Mouse (Mus musculus): Measurements from ENCODE around the gene Olfr1443. TPM values are rescaled to one million over a fixed set of nuclear protein-coding genes. Genes with fewer than 3 reads are reported as not detected.
"Not testable (repeated sequence)": the region's sequence is repeated elsewhere in the genome, so short reads cannot be mapped to it uniquely, and the experiment has no call there.

The Olfr1443 gene
- not detected in 2 replicates for polyA plus RNA-seq (2016; fragmentation: Nextera tagmentation; extraction: Ambion mirVana)

DNA sequence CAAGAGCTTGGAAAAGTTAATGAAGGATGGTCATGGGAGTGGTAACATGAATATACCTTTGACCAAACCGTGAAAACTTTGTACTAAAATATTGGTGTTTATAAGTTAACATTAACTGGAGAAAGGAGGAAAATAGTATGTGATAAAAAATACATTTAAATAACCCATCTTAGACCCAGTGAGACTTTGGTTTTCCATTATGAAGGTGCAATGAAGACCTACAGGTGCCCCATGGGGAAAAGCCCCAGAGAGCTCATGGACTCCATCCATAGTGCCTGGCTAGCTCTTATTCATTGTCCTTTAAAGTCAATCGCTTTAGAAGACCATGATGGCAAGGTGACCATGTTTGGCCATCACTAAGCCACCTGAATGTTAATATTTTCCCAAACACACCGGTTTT is at the start of gene Olfr1443:
Gene Olfr1443 (plus strand): TSS at position 301 of the 400 bp plus-strand sequence.
- Histone ChIP-seq H3K4me2 (no peak within 1 kb of the TSS), H3K9ac (no peak within 1 kb of the TSS), H3K27ac (no peak within 1 kb of the TSS), H3K36me3 (no peaks in the 10 kb centered on the region), H3K27me3 (replicated peaks) (no peaks in the 10 kb centered on the region), H3K9me3 (replicated peaks) (no peaks in the 10 kb centered on the region), H3K4me3 (no peak within 1 kb of the TSS), H3K4me1 (no peaks in the 10 kb centered on the region)
- no peak for ATAC-seq
- WGBS (ENCODE audit: insufficient replicate concordance): 45% methylated on average over 3 of the region's 3 CpGs

DNA sequence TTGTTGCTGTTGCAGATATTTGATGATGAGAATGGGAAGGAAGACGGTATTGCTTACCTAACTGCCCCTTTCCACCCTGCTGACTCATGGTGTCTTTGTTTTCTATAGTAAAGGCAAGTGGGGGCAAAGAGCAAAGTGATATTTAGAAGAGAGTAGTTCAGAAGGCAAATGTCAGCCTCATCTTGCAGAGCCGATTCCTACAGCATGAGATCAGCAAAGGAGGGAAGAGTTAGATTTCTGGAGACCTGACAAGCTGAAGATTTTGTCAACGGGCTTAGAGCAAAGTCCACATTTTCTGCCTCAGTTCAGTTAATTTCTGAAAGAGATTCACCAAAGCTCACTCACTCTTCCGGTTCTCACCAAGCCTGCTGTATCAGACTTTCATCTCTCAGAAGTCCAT is 44.7 kb upstream of the Olfr1443 start, which contains the start of gene Glyat:
Gene Glyat (plus strand): TSS at position 133 of the 400 bp plus-strand sequence.
- Histone ChIP-seq H3K4me3 (no peak within 1 kb of the TSS), H3K9me3 (replicated peaks) (no peaks in the 10 kb centered on the region), H3K27me3 (replicated peaks) (no peaks in the 10 kb centered on the region), H3K4me1 (no peaks in the 10 kb centered on the region), H3K9ac (no peak within 1 kb of the TSS), H3K36me3 (no peaks in the 10 kb centered on the region), H3K27ac (no peak within 1 kb of the TSS), H3K4me2 (no peak within 1 kb of the TSS)
- 51% methylated on average over 4 of the region's 4 CpGs for WGBS (ENCODE audit: insufficient replicate concordance)
- ATAC-seq: no peak

DNA sequence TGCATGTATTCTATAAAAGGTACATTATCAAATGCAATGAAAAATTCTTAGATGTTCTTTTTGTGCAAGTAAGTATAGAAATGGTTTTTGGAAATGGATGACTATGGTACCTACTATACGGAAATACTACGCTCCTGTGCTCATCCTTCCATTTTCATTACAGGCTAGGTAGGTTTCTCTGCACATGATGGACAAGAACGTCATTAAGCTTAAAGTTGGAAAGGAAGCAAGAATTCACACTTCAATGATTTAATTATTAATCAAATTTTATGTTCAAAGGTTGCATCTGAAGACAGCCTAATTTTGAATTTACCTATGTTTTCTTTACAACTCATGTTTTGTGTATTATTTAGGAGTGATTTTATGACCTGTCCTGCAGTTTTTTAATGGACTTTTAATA is 43.7 kb upstream of the Olfr1443 start:
- no peak overlapping the region for H3K9ac ChIP-seq
- H3K36me3 ChIP-seq: no peaks in the 10 kb centered on the region
- no peak overlapping the region for H3K27ac ChIP-seq
- H3K27me3 ChIP-seq (replicated peaks): no peaks in the 10 kb centered on the region
- no peak for ATAC-seq
- WGBS (ENCODE audit: insufficient replicate concordance): 65% methylated on average over 3 of the region's 3 CpGs
- H3K4me2 ChIP-seq: no peak overlapping the region
- no peaks in the 10 kb centered on the region for H3K4me1 ChIP-seq
- H3K4me3 ChIP-seq: no peak overlapping the region
- no peaks in the 10 kb centered on the region for H3K9me3 ChIP-seq (replicated peaks)

- H3K4me2 ChIP-seq: no peak overlapping the region
- no peak overlapping the region for H3K4me3 ChIP-seq
- no peaks in the 10 kb centered on the region for H3K4me1 ChIP-seq
- WGBS (ENCODE audit: insufficient replicate concordance): 71% methylated on average over 4 of the region's 4 CpGs
- H3K36me3 ChIP-seq: no peaks in the 10 kb centered on the region
- no peak overlapping the region for H3K27ac ChIP-seq
- no peaks in the 10 kb centered on the region for H3K9me3 ChIP-seq (replicated peaks)
- no peaks in the 10 kb centered on the region for H3K27me3 ChIP-seq (replicated peaks)
- no peak overlapping the region for H3K9ac ChIP-seq
- ATAC-seq: no peak
These were observed 42.9 kb upstream of the Olfr1443 start for GRCm38 (mm10) chr19:12634963-12635362.

- Histone ChIP-seq H3K9ac (no peak overlapping the region), H3K4me2 (no peak overlapping the region), H3K36me3 (no peaks in the 10 kb centered on the region), H3K4me3 (no peak overlapping the region), H3K9me3 (replicated peaks) (no peaks in the 10 kb centered on the region), H3K27me3 (replicated peaks) (no peaks in the 10 kb centered on the region), H3K27ac (no peak overlapping the region), H3K4me1 (no peaks in the 10 kb centered on the region)
- WGBS (ENCODE audit: insufficient replicate concordance): 58% methylated on average over 3 of the region's 3 CpGs
- no peak for ATAC-seq
These were observed 41.0 kb upstream of the Olfr1443 start for GRCm38 (mm10) chr19:12636863-12637262.

GRCm38 (mm10) chr19:12638049-12638448 is 39.9 kb upstream of the Olfr1443 start:
- no peak overlapping the region for H3K27ac ChIP-seq
- no peaks in the 10 kb centered on the region for H3K36me3 ChIP-seq
- H3K4me2 ChIP-seq: no peak overlapping the region
- H3K4me1 ChIP-seq: no peaks in the 10 kb centered on the region
- H3K4me3 ChIP-seq: no peak overlapping the region
- H3K9me3 ChIP-seq (replicated peaks): no peaks in the 10 kb centered on the region
- H3K9ac ChIP-seq: no peak overlapping the region
- no peak for ATAC-seq
- no peaks in the 10 kb centered on the region for H3K27me3 ChIP-seq (replicated peaks)
- WGBS (ENCODE audit: insufficient replicate concordance): 60% methylated on average over 1 of the region's 1 CpGs

DNA sequence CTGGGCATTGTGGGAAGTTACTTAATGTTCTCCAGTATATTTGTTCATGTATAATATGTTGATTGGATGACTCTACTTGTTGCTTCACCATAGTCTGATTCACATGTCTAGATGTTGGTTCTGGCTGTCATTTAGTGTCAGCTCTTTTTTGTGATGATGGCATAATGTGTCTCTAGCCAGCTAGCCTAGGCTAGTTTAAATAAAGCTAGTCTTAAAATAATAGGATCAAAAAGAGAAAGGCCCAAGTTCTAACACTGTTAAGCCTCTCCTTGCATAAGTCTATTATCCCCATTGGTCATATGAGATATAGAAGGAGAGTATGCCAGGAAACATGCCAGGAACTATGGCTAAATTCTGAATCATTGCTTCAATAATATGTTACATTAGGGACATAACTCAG is 28.4 kb upstream of the Olfr1443 start:
- H3K9me3 ChIP-seq (replicated peaks): no peaks in the 10 kb centered on the region
- no peak overlapping the region for H3K4me2 ChIP-seq
- no peaks in the 10 kb centered on the region for H3K36me3 ChIP-seq
- no peak overlapping the region for H3K27ac ChIP-seq
- H3K9ac ChIP-seq: no peak overlapping the region
- H3K4me1 ChIP-seq: no peaks in the 10 kb centered on the region
- H3K27me3 ChIP-seq (replicated peaks): no peaks in the 10 kb centered on the region
- no peak overlapping the region for H3K4me3 ChIP-seq
- no peak for ATAC-seq

DNA sequence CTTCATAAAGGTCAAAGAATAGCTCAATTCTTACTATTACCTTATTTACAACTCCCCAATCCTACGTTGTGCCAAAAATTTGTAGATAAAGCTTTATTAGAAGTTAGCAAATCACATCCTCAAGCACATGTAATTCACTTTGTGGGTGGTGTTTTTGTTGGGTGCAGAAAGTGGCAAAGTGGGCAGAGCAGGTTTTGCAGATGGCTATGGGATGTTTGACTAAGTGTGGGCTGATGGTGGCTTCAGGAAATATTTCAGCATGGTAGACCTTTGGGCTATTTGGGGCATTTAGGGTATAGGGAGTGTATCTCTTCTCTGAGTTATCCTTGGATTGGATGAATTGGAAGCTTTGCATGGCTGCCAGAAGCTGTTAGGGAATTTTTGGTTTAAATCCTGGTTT is 11.8 kb upstream of the Olfr1443 start:
- no peak overlapping the region for H3K4me3 ChIP-seq
- H3K9ac ChIP-seq: no peak overlapping the region
- no peak overlapping the region for H3K4me2 ChIP-seq
- no peaks in the 10 kb centered on the region for H3K36me3 ChIP-seq
- no peak overlapping the region for H3K27ac ChIP-seq
- WGBS (ENCODE audit: insufficient replicate concordance): 62% methylated on average over 1 of the region's 1 CpGs
- peaks cover 13% of the 10 kb centered on the region; the same call in 1 of the 2 replicates for H3K9me3 ChIP-seq (replicated peaks)
- ATAC-seq: no peak
- no peaks in the 10 kb centered on the region for H3K27me3 ChIP-seq (replicated peaks)
- H3K4me1 ChIP-seq: no peaks in the 10 kb centered on the region

DNA sequence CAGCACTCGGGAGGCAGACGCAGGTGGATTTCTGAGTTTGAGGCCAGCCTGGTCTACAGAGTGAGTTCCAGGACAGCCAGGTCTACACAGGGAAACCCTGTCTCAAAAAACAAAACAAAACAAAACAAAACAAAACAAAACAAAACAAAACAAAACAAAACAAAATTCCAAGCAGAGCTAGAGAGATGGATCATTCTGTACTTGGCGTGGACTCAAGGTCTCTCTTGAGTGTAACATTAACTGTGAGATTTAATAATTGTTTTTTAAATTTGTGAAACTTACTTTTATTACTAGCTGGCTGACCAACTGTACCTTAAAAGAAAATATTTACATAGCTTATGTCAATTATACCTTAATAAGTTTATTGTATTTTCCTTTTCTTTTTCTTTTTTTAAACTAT is 9.3 kb upstream of the Olfr1443 start:
- not testable (repeated sequence) for H3K4me2 ChIP-seq; H3K36me3 ChIP-seq; H3K9ac ChIP-seq; H3K9me3 ChIP-seq (replicated peaks); H3K4me1 ChIP-seq; H3K27me3 ChIP-seq (replicated peaks); H3K27ac ChIP-seq; H3K4me3 ChIP-seq; ATAC-seq
- 68% methylated on average over 3 of the region's 3 CpGs for WGBS (ENCODE audit: insufficient replicate concordance)

GRCm38 (mm10) chr19:12670139-12670538 is 7.8 kb upstream of the Olfr1443 start, which contains the start of gene Olfr1442:
Gene Olfr1442 (plus strand): TSS chr19:12670439.
- H3K4me1 ChIP-seq: no peaks in the 10 kb centered on the region
- H3K27ac ChIP-seq: no peak within 1 kb of the TSS
- H3K4me3 ChIP-seq: no peak within 1 kb of the TSS
- no peak within 1 kb of the TSS for H3K4me2 ChIP-seq
- no peaks in the 10 kb centered on the region for H3K9me3 ChIP-seq (replicated peaks)
- no peaks in the 10 kb centered on the region for H3K36me3 ChIP-seq
- no peak within 1 kb of the TSS for H3K9ac ChIP-seq
- no peaks in the 10 kb centered on the region for H3K27me3 ChIP-seq (replicated peaks)
- no peak for ATAC-seq

- 58% methylated on average over 4 of the region's 4 CpGs for WGBS (ENCODE audit: insufficient replicate concordance)
- no peaks in the 10 kb centered on the region for H3K9me3 ChIP-seq (replicated peaks)
- no peak for ATAC-seq
- H3K4me2 ChIP-seq: no peak overlapping the region
- no peak overlapping the region for H3K27ac ChIP-seq
- no peaks in the 10 kb centered on the region for H3K36me3 ChIP-seq
- H3K4me1 ChIP-seq: no peaks in the 10 kb centered on the region
- H3K4me3 ChIP-seq: no peak overlapping the region
- H3K9ac ChIP-seq: no peak overlapping the region
- no peaks in the 10 kb centered on the region for H3K27me3 ChIP-seq (replicated peaks)
These were observed 6.9 kb upstream of the Olfr1443 start for GRCm38 (mm10) chr19:12671051-12671450.

- no peaks in the 10 kb centered on the region for H3K36me3 ChIP-seq
- H3K4me2 ChIP-seq: no peak overlapping the region
- no peak overlapping the region for H3K27ac ChIP-seq
- no peaks in the 10 kb centered on the region for H3K9me3 ChIP-seq (replicated peaks)
- no peaks in the 10 kb centered on the region for H3K27me3 ChIP-seq (replicated peaks)
- H3K4me1 ChIP-seq: no peaks in the 10 kb centered on the region
- no peak for ATAC-seq
- H3K9ac ChIP-seq: no peak overlapping the region
- H3K4me3 ChIP-seq: no peak overlapping the region
These were observed 6.7 kb downstream of the Olfr1443 start for GRCm38 (mm10) chr19:12684638-12685037.

DNA sequence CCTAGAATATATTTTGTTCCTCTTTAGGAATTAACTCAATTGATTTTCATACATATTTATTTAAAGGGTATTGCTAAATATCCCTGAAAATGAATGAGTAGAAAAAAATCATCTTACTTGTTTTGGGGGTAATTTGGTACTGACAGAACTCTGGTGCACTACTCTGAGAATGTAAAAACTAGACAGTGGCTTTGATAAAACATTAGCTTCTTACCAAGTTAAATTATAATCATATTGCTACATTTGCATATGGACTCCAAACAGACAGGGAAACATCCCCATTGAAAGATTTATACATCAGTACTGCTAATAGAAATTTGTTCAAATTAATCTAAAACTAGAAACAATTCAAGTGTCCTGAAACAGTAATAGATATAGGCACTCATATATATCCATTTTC is 7.3 kb downstream of the Olfr1443 start:
- Histone ChIP-seq H3K4me1 (no peaks in the 10 kb centered on the region), H3K9ac (no peak overlapping the region), H3K36me3 (no peaks in the 10 kb centered on the region), H3K9me3 (replicated peaks) (no peaks in the 10 kb centered on the region), H3K27me3 (replicated peaks) (no peaks in the 10 kb centered on the region), H3K27ac (no peak overlapping the region), H3K4me2 (no peak overlapping the region), H3K4me3 (no peak overlapping the region)
- no peak for ATAC-seq
